Mouse (Mus musculus): ENCODE data around the gene 1700037C18Rik. TPM values are rescaled to one million over a fixed set of nuclear protein-coding genes. Genes with fewer than 3 reads are reported as not detected.
A peak's percentile ranks its signal among the peaks of the same experiment; 100 is the strongest.
"Not testable (repeated sequence)": the region's sequence is repeated elsewhere in the genome, so short reads cannot be mapped to it uniquely, and the experiment has no call there.

The 1700037C18Rik gene
- total RNA-seq, 2 experiments from 2014 or later: 1.9 to 2.0 TPM

- intact Hi-C loops (cut with DNase I): no loop called here
- no peak for DNase-seq
- no peak overlapping the region for H3K4me3 ChIP-seq
- TF ChIP-seq CTCF (IDR thresholded peaks at IDR 0.05): no peak
- H3K27ac ChIP-seq: no peak overlapping the region
These were observed 52.7 kb downstream of the 1700037C18Rik start for GRCm38 (mm10) chr16:3855776-3856175.

- intact Hi-C loops (cut with DNase I): no loop called here
- Histone ChIP-seq H3K4me3 (no peak overlapping the region), H3K27ac (no peak overlapping the region)
- no peak for TF ChIP-seq CTCF (IDR thresholded peaks at IDR 0.05)
- DNase-seq: no peak
These were observed 53.9 kb downstream of the 1700037C18Rik start for GRCm38 (mm10) chr16:3854437-3855182.

- DNase-seq: no peak
- intact Hi-C loops (cut with DNase I): no loop called here
- no peak overlapping the region for H3K27ac ChIP-seq
- no peak for TF ChIP-seq CTCF (IDR thresholded peaks at IDR 0.05)
- H3K4me3 ChIP-seq: no peak overlapping the region
These were observed 55.9 kb downstream of the 1700037C18Rik start for GRCm38 (mm10) chr16:3852586-3852985.

- DNase-seq; H3K27ac ChIP-seq; intact Hi-C loops (cut with DNase I); H3K4me3 ChIP-seq: not testable (repeated sequence)
These were observed 57.2 kb downstream of the 1700037C18Rik start for GRCm38 (mm10) chr16:3851301-3851700.

GRCm38 (mm10) chr16:3848416-3848815, 60.1 kb downstream of the 1700037C18Rik start:
- Histone ChIP-seq H3K4me3 (no peak overlapping the region), H3K27ac (no peak overlapping the region)
- no peak for DNase-seq
- peak; percentile 28; the same call in 1 of the 2 replicates for TF ChIP-seq CTCF (IDR thresholded peaks at IDR 0.05)
- intact Hi-C loops (cut with DNase I): loop anchor here (5.0 to 10.0 kb wide), 3 partner anchors 34 to 154 kb away; partner anchors contain the start of genes Gm20695, Slx4, Zfp263 and Zfp597

GRCm38 (mm10) chr16:3847871-3848270, 60.6 kb downstream of the 1700037C18Rik start:
- Histone ChIP-seq H3K27ac (peak overlapping the region; percentile 90; the same call in 1 of the 2 replicates), H3K4me3 (peak overlapping the region; percentile 84)
- DNase-seq: no peak
- intact Hi-C loops (cut with DNase I): loop anchor here (2.0 to 10.0 kb wide), 4 partner anchors 34 to 154 kb away; partner anchors contain the start of genes Gm20695, Slx4, Zfp263 and Zfp597
- no peak for TF ChIP-seq CTCF (IDR thresholded peaks at IDR 0.05)

- H3K4me3 ChIP-seq: peak within 1 kb of the TSS; percentile 84
- DNase-seq: peak; percentile 96
- intact Hi-C loops (cut with DNase I): loop anchor here (2.0 to 10.0 kb wide), 4 partner anchors 35 to 155 kb away; partner anchors contain the start of genes Gm20695, Slx4, Zfp263 and Zfp597
- TF ChIP-seq CTCF (IDR thresholded peaks at IDR 0.05): peak; percentile 6; the same call in 1 of the 2 replicates
- H3K27ac ChIP-seq: peak within 1 kb of the TSS; percentile 90
These were observed 61.6 kb downstream of the 1700037C18Rik start, which contains the start of gene Zfp174 for GRCm38 (mm10) chr16:3846711-3847518. Zfp174 (plus strand) TSS chr16:3847268.

Small RNA genes within 50 kb of the gene (microRNA-seq; reads per million reads assigned to microRNA genes)
- gene Gm23493: not detected

Other genes starting within 250 kb of the 1700037C18Rik start
- not detected for gene Mefv, start 190.6 kb downstream of the 1700037C18Rik start, total RNA-seq (2021)
- gene Zfp263, start 164.6 kb downstream of the 1700037C18Rik start, total RNA-seq (2021): 1 to 10 TPM; 7.2 to 7.3 TPM
- gene Olfr15, start 77.8 kb downstream of the 1700037C18Rik start, total RNA-seq (2021): not detected
- gene Zfp174, start 61.4 kb downstream of the 1700037C18Rik start, total RNA-seq (2021): 1 to 10 TPM; 1.5 to 1.7 TPM
- 10 to 100 TPM; 29.7 to 45.7 TPM for gene Naa60, start 36.3 kb downstream of the 1700037C18Rik start, total RNA-seq (2021)
- gene Zfp597, start 24.1 kb downstream of the 1700037C18Rik start, total RNA-seq (2021): 1 to 10 TPM; 6.3 to 6.6 TPM
- under 1 TPM in 1 of 2 experiments, not detected in 1; 0.31 TPM for gene Gm20695, start 24.0 kb downstream of the 1700037C18Rik start, total RNA-seq (2021)
- 1 to 10 TPM; 8.0 to 9.1 TPM for gene Cluap1, start 112 bp upstream of the 1700037C18Rik start, total RNA-seq (2021)
- gene Nlrc3, start 67.9 kb upstream of the 1700037C18Rik start, total RNA-seq (2021): 1 to 10 TPM; 1.6 to 4.4 TPM
- gene Slx4, start 95.1 kb upstream of the 1700037C18Rik start, total RNA-seq (2021): 1 to 10 TPM; 8.1 to 10.0 TPM
- under 1 TPM in 1 of 2 experiments, not detected in 1; 0.82 TPM for gene Dnase1, start 128.3 kb upstream of the 1700037C18Rik start, total RNA-seq (2021)
- 100 to 1,000 TPM; 118 to 132 TPM for gene Trap1, start 169.1 kb upstream of the 1700037C18Rik start, total RNA-seq (2021)

Measured in gastrocnemius, adult 2 months (tissue).